Mouse (Mus musculus): ENCODE measurements around the gene Vmn2r118.

Vmn2r118 gene

DNA sequence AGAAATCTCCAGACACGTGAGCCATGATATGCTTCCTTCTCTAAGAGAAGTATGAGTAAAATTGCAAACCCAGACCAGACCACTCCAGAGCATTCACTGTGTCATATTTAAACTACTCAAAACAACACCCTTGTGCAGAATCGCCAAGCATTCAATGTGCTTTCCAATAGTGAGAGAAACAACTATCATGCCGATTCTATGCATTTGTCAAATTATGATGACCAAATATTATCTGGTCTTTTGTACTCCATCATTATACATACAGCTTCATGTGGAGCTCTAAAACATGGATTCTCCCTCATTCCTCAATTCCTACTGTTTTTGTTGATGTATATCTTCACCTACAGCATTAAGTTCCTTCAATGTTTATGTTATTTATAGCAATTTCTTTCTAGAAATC, at the start of gene Vmn2r118:
TSS of gene Vmn2r118 (minus strand) at position 101 of the 400 bp plus-strand sequence.
- DNase-seq, result no peak

DNA sequence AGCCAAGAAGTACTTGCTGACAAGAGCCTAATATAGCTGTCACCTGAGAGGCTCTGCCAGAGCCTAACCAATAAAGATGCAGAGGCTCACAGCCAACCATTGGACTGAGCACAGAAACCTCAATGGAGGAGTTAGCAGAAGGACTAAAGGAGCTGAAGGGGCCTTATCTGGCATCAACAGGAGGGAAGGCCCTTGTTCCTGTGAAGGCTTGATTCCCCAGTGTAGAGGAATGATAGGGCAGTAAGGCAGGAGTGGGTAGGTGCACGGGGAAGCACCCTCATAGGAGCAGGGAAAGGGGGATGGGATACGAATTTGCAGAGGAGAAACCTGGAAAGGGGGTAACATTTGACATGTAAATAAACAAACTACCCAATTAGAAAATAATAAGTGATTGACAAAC, 36.1 kb upstream of the Vmn2r118 start:
- no peak for DNase-seq

DNA sequence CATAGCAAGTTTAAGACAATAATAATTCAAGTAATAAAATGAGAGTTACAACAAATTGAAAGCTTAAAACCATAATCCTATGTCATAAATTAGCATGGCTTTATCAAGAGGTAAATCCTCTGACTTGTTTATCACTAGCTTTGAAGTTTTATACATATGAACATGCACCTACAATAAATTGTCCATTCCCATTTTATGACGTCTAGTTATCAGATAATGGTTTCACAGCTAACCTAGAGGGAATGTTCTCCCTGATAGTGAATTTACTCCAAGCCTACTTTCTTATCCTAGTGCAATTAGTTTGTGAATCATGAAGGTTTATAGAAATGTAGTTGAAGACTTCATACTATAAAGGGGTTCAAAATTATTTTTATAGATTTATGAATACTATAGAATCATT, 34.2 kb downstream of the Vmn2r118 start:
- DNase-seq, result no peak

DNA sequence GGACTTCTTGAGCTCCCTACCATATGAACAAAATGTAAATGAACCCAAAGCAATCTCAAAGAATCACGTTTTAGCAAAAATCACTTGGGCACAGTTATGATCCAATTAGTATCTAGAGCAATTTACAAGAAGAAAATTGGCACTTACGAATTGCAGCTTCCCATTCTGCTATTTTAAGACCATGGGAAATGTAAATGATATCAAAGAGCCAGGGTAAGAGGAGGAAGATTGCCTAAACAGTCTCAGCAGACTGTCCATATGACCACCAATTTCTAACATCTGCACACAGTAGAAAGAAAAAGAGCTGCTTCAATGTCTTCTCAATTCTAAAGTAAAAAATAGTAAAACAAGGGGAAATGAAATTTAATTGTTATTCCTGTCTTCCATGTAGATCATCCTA, 63.2 kb downstream of the Vmn2r118 start:
- DNase-seq, result no peak

DNA sequence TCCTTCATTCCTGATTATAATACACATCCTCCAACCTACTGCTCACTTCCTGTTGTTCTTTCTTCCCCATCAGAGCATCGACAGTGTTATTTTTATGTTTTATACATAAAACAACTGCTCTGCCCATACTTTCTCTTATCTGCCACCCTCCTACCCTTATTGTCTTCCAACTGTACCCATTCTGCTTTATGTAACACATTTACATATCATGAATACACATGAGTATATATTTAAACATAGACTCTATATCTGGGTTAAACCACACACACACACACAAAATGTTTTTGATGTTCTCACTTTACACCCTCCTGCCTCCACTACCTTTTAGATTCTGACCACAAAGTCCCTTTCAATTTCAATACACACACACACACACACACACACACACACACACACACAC, 76.5 kb downstream of the Vmn2r118 start:
- DNase-seq, result no peak

All from kidney, postnatal 4 days (tissue).